Mouse (Mus musculus): ENCODE data around the gene Tnf. TPM values are rescaled to one million over a fixed set of nuclear protein-coding genes. Genes with fewer than 3 reads are reported as not detected.

Gene Tnf
- total and polyA plus RNA-seq, 3 experiments: 0.34 to 0.80 TPM; not detected in 1

GRCm38 (mm10) chr17:35174201-35174977, 27.4 kb downstream of the Tnf start:
- TF ChIP-seq CTCF (IDR thresholded peaks at IDR 0.05): no peak
- no peak for TF ChIP-seq POLR2A (IDR thresholded peaks at IDR 0.05; ENCODE audit: insufficient read depth, low read depth, low read length)
- no peak for TF ChIP-seq EP300 (IDR thresholded peaks at IDR 0.05; ENCODE audit: insufficient read depth, low read depth, low read length)
- intact Hi-C loops (cut with DNase I): no loop called here
- H3K79me2 ChIP-seq (replicated peaks; ENCODE audit: control insufficient read depth, insufficient read depth, low read length): no peaks in the 10 kb centered on the region

DNA sequence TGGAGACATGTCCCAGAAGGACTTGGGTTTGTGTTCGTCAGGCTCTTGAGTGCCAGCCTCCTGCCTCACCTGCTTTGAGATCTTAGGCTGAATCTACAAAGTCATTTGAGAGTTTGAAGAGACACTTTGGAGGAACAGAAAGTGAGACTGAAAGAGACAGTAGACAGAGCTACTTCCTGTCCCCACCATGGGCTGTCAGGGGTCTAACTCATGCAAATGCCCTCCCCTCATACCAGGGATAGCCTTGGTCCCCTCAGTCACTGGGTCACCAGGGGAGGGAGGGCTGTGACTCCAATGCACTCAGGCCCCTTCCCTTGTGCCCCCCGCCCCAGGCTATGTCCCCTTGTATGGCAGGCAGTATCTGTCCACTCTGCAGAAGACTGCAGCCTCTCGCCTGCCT, 28.5 kb downstream of the Tnf start:
- H3K27me3 ChIP-seq (ENCODE audit: control insufficient read depth, insufficient read depth, low read length): no peaks in the 10 kb centered on the region
- TF ChIP-seq POLR2A (IDR thresholded peaks at IDR 0.05; ENCODE audit: insufficient read depth, low read depth, low read length): no peak
- TF ChIP-seq CTCF (IDR thresholded peaks at IDR 0.05): no peak
- TF ChIP-seq EP300 (IDR thresholded peaks at IDR 0.05; ENCODE audit: insufficient read depth, low read depth, low read length): no peak
- H3K4me1 ChIP-seq (ENCODE audit: control insufficient read depth, insufficient read depth, low read length): no peaks in the 10 kb centered on the region; the same call in 1 of the 2 replicates
- H3K27ac ChIP-seq: no peak overlapping the region
- H3K4me3 ChIP-seq: no peak overlapping the region
- DNase-seq: no peak
- H3K79me2 ChIP-seq (replicated peaks; ENCODE audit: control insufficient read depth, insufficient read depth, low read length): no peaks in the 10 kb centered on the region
- H3K36me3 ChIP-seq (ENCODE audit: control insufficient read depth, insufficient read depth, low read length): no peaks in the 10 kb centered on the region
- no peak overlapping the region for H3K9ac ChIP-seq (ENCODE audit: low read depth, low read length)
- WGBS: 75% methylated on average over 3 of the region's 3 CpGs
- intact Hi-C loops (cut with DNase I): no loop called here

More at GRCm38 (mm10) chr17:35174201-35174977, 27.4 kb downstream of the Tnf start:
- DNase-seq: no peak
- Histone ChIP-seq H3K27me3 (ENCODE audit: control insufficient read depth, insufficient read depth, low read length) (no peaks in the 10 kb centered on the region), H3K4me1 (ENCODE audit: control insufficient read depth, insufficient read depth, low read length) (no peaks in the 10 kb centered on the region), H3K36me3 (ENCODE audit: control insufficient read depth, insufficient read depth, low read length) (no peaks in the 10 kb centered on the region), H3K9ac (ENCODE audit: low read depth, low read length) (no peak overlapping the region), H3K27ac (no peak overlapping the region), H3K4me3 (no peak overlapping the region)
- 55% methylated on average over 8 of the region's 8 CpGs for WGBS

DNA sequence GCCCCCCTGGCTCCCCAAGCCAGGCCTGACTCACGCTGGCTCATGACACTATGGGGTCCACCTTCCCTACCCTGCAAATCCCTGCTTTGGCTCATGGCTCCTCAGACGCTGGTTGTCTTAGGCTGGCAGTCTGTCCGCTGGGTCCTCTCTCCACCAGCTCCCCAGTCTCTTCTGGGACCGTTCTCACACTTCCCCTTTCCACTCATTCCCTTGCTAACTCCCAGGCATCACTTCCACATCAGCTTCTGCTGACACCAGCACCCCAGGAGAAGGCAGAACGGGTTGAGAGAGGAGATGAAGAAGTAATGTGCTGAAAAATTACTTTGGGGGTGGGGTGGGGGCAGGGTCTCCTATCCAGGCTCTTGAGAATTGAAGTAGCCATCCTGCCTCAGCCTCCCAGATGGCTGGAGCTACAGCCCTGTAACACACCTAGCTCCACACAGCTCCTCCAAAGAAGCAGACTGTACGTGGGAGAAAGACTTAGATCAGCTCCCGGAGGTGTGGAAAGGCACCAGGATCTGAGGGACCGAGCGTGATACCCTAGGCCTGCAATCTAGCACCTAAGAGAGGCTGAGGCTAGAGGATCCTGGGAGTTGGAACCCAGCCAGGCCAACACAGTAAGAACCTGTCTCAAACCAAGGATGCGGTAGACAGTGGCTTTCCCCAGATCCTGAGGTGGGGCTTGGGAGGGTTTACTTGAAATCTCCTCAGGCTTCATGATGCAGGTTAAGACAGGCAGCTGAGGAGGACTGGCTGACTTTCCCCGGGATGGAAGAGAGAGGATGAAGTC, 29.2 kb downstream of the Tnf start:
- WGBS: 58% methylated on average over 11 of the region's 11 CpGs
- peak in 1 of 2 experiments; percentile 37 for DNase-seq
- H3K27ac ChIP-seq: 0 out of 2 replicates have a peak overlapping the region, but pooled peaks have one; percentile 12
- intact Hi-C loops (cut with DNase I): no loop called here
- H3K4me3 ChIP-seq: no peak overlapping the region
- no peaks in the 10 kb centered on the region for H3K36me3 ChIP-seq (ENCODE audit: control insufficient read depth, insufficient read depth, low read length)
- H3K79me2 ChIP-seq (replicated peaks; ENCODE audit: control insufficient read depth, insufficient read depth, low read length): no peaks in the 10 kb centered on the region
- H3K4me1 ChIP-seq (ENCODE audit: control insufficient read depth, insufficient read depth, low read length): no peaks in the 10 kb centered on the region; the same call in 1 of the 2 replicates
- no peak overlapping the region for H3K9ac ChIP-seq (ENCODE audit: low read depth, low read length)
- peak; percentile 49; the same call in 1 of the 2 replicates for TF ChIP-seq POLR2A (IDR thresholded peaks at IDR 0.05; ENCODE audit: insufficient read depth, low read depth, low read length)
- TF ChIP-seq CTCF (IDR thresholded peaks at IDR 0.05): no peak
- TF ChIP-seq EP300 (IDR thresholded peaks at IDR 0.05; ENCODE audit: insufficient read depth, low read depth, low read length): no peak
- no peaks in the 10 kb centered on the region for H3K27me3 ChIP-seq (ENCODE audit: control insufficient read depth, insufficient read depth, low read length)

GRCm38 (mm10) chr17:35168541-35169207, 33.1 kb downstream of the Tnf start:
- no peak overlapping the region for H3K9ac ChIP-seq (ENCODE audit: low read depth, low read length)
- H3K4me3 ChIP-seq: no peak overlapping the region
- no peak for DNase-seq
- H3K27ac ChIP-seq: no peak overlapping the region
- TF ChIP-seq POLR2A (IDR thresholded peaks at IDR 0.05; ENCODE audit: insufficient read depth, low read depth, low read length) (no peak), CTCF (IDR thresholded peaks at IDR 0.05) (peak; percentile 86)
- H3K36me3 ChIP-seq (ENCODE audit: control insufficient read depth, insufficient read depth, low read length): peaks cover 4% of the 10 kb centered on the region; the same call in 1 of the 2 replicates
- 12% methylated on average over 4 of the region's 4 CpGs for WGBS
- intact Hi-C loops (cut with DNase I): no loop called here
- H3K4me1 ChIP-seq (ENCODE audit: control insufficient read depth, insufficient read depth, low read length): peaks cover 2% of the 10 kb centered on the region
- H3K79me2 ChIP-seq (replicated peaks; ENCODE audit: control insufficient read depth, insufficient read depth, low read length): 0 out of 2 replicates have a peak, but pooled peaks cover under 1% of the 10 kb centered on the region
- H3K27me3 ChIP-seq (ENCODE audit: control insufficient read depth, insufficient read depth, low read length): no peaks in the 10 kb centered on the region

DNA sequence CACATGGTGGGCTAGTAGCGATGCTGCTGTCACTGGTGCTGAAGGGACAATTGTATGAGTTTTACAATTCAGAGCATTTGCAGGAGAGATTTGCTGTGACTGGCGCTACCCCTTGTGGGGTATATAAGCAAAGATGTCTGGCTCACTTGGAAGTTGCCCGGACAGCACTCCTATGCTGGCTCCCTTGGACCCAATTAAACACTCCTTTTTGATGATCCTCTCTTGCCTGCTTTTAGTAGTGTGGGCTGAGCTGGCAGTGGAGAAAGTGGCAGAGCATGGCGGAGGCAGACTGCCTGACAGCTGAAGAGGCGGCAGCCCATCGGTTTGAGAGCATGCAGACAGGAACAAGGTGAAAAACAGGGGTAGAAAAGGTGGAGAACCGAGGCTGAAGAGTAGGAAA, 34.0 kb downstream of the Tnf start:
- Histone ChIP-seq H3K36me3 (ENCODE audit: control insufficient read depth, insufficient read depth, low read length) (peaks cover 9% of the 10 kb centered on the region), H3K9ac (ENCODE audit: low read depth, low read length) (no peak overlapping the region), H3K79me2 (replicated peaks; ENCODE audit: control insufficient read depth, insufficient read depth, low read length) (peaks cover 2% of the 10 kb centered on the region; the same call in 1 of the 2 replicates), H3K4me1 (ENCODE audit: control insufficient read depth, insufficient read depth, low read length) (peaks cover 4% of the 10 kb centered on the region), H3K27me3 (ENCODE audit: control insufficient read depth, insufficient read depth, low read length) (no peaks in the 10 kb centered on the region), H3K27ac (no peak overlapping the region), H3K4me3 (no peak overlapping the region)
- intact Hi-C loops (cut with DNase I): loop anchor here (2.0 kb wide), 1 partner anchor 69 kb away; no protein-coding TSS in a partner anchor
- no peak for TF ChIP-seq EP300 (IDR thresholded peaks at IDR 0.05; ENCODE audit: insufficient read depth, low read depth, low read length)
- TF ChIP-seq CTCF (IDR thresholded peaks at IDR 0.05): no peak
- TF ChIP-seq POLR2A (IDR thresholded peaks at IDR 0.05; ENCODE audit: insufficient read depth, low read depth, low read length): no peak
- 82% methylated on average over 7 of the region's 7 CpGs for WGBS
- DNase-seq: no peak
